Mouse (Mus musculus): ENCODE results near the gene Vmn1r237.

Vmn1r237 gene

GRCm38 (mm10) chr17:21311565-21311964, at the start of gene Vmn1r237:
Gene Vmn1r237, plus strand, starts transcription at chr17:21311865.
- no peak for DNase-seq

DNA sequence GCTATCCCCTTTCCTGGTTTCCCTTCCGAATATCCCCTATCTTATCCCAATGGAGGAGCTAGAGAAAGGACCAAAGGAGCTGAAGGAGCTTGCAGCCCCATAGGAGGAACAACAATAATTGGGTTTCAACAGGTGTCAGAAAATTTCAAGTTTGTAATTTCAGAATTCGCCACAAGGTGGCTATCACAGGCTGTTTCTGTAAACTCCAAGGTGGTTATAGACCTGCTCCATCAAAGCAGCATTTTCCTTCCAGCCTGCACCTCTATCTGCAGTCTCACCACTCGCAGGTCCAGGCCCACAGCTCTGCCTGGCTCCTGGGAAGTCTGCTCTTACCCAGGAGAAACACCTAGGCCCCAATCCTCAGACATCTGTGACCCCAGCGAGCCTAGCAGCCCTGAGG, 39.6 kb upstream of the Vmn1r237 start:
- DNase-seq: no peak

DNA sequence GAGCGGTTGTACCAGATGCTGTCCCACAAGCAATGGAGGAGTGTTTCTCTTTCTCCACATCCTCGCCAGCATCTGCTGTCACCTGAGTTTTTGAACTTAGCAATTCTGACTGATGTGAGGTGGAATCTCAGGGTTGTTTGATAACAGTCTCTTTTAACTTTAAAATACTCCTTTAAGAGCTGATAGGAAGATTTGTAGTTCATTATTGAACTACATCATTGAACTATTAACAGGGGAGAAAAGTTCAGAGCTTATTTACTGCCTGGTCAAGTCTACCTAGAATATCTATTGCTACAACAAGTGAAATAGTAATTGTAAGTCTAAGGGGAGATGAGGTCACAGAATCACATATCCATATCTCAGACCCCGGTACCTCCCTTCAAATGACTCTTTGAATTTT, 29.0 kb upstream of the Vmn1r237 start, which contains the start of gene Vmn1r236:
TSS of gene Vmn1r236 (plus strand) at position 301 of the 400 bp plus-strand sequence.
- DNase-seq: no peak

- no peak for DNase-seq
These were observed 27.3 kb upstream of the Vmn1r237 start for GRCm38 (mm10) chr17:21284395-21284794.

GRCm38 (mm10) chr17:21289695-21290094, 22.0 kb upstream of the Vmn1r237 start:
- DNase-seq: no peak
